Mouse (Mus musculus) embryonic facial prominence, embryonic 13.5 days (tissue): ENCODE data around the gene Bcam. TPM values are rescaled to one million over a fixed set of nuclear protein-coding genes. Genes with fewer than 3 reads are reported as not detected.

ENCODE experiments used
- ATAC-seq: fragments of 200-750 bp; cut with Nextera tagmentation; 2 replicates; pipeline ENCODE4 v1.8.0; 2017; ENCODE audit warnings: low read depth; ENCODE audit not compliant: insufficient number of reproducible peaks, insufficient read depth, low FRiP score, low TSS enrichment
- H3K27ac ChIP-seq: fragments of 300-500 bp; sonication (generic); 2 replicates; pipeline ENCODE4 v1.5.1; 2015; ENCODE audit warnings: moderate library complexity, mild to moderate bottlenecking, inconsistent platforms
- H3K27me3 ChIP-seq: fragments of 300-500 bp; sonication (generic); 2 replicates; pipeline ENCODE4 v1.6.1; 2015; ENCODE audit warnings: mild to moderate bottlenecking, inconsistent platforms
- H3K36me3 ChIP-seq: fragments of 300-500 bp; sonication (generic); 2 replicates; pipeline ENCODE4 v1.6.1; 2015; ENCODE audit warnings: mild to moderate bottlenecking, inconsistent platforms
- H3K4me1 ChIP-seq: fragments of 300-500 bp; sonication (generic); 2 replicates; pipeline ENCODE4 v1.6.1; 2015; ENCODE audit warnings: inconsistent platforms
- H3K4me2 ChIP-seq: fragments of 300-500 bp; sonication (generic); 2 replicates; pipeline ENCODE4 v1.6.1; 2015; ENCODE audit warnings: moderate library complexity, mild to moderate bottlenecking, inconsistent platforms
- H3K4me3 ChIP-seq: fragments of 300-500 bp; sonication (generic); 2 replicates; pipeline ENCODE4 v1.5.1; 2015; ENCODE audit warnings: mild to moderate bottlenecking, inconsistent platforms
- H3K9ac ChIP-seq: fragments of 300-500 bp; sonication (generic); 2 replicates; pipeline ENCODE4 v1.6.1; 2015; ENCODE audit warnings: mild to moderate bottlenecking, inconsistent platforms
- H3K9me3 ChIP-seq: fragments of 300-500 bp; sonication (generic); 2 replicates; pipeline ENCODE4 v1.6.1; 2016; ENCODE audit warnings: inconsistent platforms
- WGBS: fragments of 180-500 bp; shearing (Covaris S2); methylation state at CpG from one replicate; pipeline ENCODE4 v1.1.7; 2015; ENCODE audit warnings: mixed read lengths; 5-methylcytosine and 5-hydroxymethylcytosine counted together
- polyA plus RNA-seq: library from polyadenylated mRNA; unstranded; fragments of >200 nt; fragmentation: Nextera tagmentation; extraction: Ambion mirVana; gene quantifications from 2 replicates; pipeline ENCODE4 v1.2.1, GENCODE M21; 2015

Gene Bcam
- polyA plus RNA-seq, 1 experiment from 2014 or later, result 116 TPM

DNA sequence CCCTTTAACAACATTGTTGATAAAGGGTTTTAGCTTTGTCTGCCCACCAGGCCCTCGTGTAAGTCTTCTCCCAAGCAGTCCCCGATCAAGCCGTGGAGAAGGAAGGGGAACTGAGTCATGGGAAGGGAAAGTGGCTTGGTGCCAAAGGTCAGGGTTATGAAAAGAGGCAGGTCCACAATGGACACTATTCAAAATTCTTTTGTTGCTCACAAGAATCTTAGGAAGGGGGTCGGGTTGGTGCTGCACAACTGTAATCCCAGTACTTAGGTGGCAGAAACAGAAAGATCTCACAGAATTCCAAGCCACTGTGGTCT, 19.8 kb downstream of the Bcam start:
- no peak for ATAC-seq
- Histone ChIP-seq H3K9me3 (no peaks in the 10 kb centered on the region), H3K27ac (0 out of 2 replicates have a peak overlapping the region, but pooled peaks have one; percentile 78), H3K9ac (no peak overlapping the region), H3K36me3 (peaks cover 5% of the 10 kb centered on the region; the same call in 1 of the 2 replicates), H3K27me3 (no peaks in the 10 kb centered on the region), H3K4me2 (peak overlapping the region; percentile 82; the same call in 1 of the 2 replicates), H3K4me3 (no peak overlapping the region), H3K4me1 (peaks cover 31% of the 10 kb centered on the region)
- WGBS, result 54% methylated on average over 4 of the region's 4 CpGs

DNA sequence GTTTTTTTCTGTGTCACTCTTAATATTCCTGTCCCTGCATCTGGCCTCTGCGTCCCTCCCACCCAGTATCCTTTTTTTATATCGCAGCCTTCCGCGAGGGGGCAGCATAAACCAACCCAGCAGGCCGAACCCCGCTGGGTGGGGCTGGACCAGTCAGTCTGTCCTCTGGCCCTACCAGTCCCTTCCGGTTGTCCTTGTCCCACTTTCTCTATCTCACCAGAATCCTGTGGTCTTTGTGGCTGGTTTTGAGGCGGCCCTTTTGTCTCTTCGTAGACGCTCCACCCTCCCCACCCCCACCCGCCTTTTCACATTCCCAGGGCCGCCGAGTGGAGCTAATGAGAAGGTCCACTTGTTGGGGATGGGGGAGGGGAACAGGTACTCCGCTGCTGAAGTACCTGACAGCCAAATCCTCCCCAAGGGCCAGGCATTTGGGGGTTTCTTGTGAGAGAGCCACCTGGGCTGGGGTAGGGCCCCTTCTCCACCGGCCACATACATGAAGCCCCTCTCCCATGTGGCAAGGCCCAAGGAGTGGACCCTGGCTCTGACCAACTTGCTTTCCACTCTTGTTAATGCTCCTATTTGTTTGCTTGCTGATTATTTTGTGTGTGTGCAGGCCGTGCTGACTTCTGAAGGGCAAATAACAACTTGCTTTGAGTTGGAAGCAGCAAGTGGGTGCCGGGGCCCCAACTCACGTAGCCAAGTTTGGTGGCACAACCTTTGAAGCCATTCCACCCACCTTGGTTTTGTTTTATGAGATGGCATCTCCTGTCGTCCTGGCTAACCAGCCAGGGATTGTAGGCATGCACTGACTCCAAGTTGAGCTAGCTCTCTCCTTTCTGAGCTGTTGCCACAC, 20.4 kb downstream of the Bcam start, which contains the start of gene Nectin2:
Nectin2 (minus strand) TSS at position 267 of the 853 bp plus-strand sequence.
- H3K9ac ChIP-seq, result peak within 1 kb of the TSS; percentile 93
- H3K36me3 ChIP-seq, result no peaks in the 10 kb centered on the region
- H3K27me3 ChIP-seq, result no peaks in the 10 kb centered on the region
- H3K4me2 ChIP-seq, result peak within 1 kb of the TSS; percentile 82
- WGBS, result 17% methylated on average over 19 of the region's 19 CpGs
- ATAC-seq, result peak; percentile 52
- peak within 1 kb of the TSS; percentile 89 for H3K4me3 ChIP-seq
- H3K9me3 ChIP-seq, result no peaks in the 10 kb centered on the region
- peaks cover 29% of the 10 kb centered on the region for H3K4me1 ChIP-seq
- peak within 1 kb of the TSS; percentile 92 for H3K27ac ChIP-seq

DNA sequence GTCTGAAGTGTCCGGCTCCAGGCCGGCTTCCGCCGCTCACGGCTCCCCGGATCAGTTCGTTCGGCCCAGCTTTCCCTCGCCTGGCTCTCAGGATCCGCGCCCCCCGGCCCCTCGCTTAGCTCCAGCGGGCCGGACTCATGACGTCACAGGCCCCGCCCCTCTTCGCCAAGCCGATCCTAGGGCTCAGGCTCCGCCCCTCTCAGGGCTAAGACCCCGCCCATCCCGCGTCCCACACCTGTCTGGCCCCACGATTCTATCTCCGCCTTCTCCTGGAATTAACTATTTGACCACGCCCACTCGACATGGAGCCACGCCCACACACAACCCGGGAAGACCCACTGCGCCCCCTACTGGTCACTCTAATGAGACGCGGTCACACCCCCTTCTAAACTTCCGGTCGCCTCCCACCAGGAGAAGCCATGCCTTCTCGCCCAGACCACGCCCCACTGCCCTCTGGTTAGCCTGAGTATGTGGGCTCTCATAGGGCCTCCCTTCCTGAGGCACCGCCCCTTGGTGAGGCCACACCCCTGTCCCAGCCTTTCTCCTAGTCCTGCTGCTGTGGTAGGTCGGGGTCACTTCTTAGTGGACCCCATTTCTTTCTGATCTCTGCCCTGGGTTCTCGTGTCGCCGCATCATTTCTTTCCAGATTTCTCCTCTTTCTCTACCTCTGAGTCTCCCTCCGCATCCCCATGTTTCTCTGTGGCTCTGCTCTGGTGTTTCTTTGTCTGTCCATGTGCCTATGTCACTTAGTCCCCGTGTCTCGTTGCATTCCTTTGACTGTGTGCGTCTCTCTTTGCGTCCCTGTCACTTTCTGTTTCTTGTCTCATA, 21.2 kb downstream of the Bcam start:
- Histone ChIP-seq H3K27me3 (no peaks in the 10 kb centered on the region), H3K4me2 (peak overlapping the region; percentile 82), H3K4me3 (peak overlapping the region; percentile 89), H3K27ac (peak overlapping the region; percentile 92), H3K36me3 (peaks cover 8% of the 10 kb centered on the region), H3K4me1 (peaks cover 37% of the 10 kb centered on the region), H3K9me3 (no peaks in the 10 kb centered on the region), H3K9ac (peak overlapping the region; percentile 93)
- under 1% methylated on average over 44 of the region's 46 CpGs for WGBS
- ATAC-seq, result peak; percentile 93

- Histone ChIP-seq H3K4me1 (peaks cover 36% of the 10 kb centered on the region), H3K9ac (peak overlapping the region; percentile 93), H3K4me2 (peak overlapping the region; percentile 82), H3K27ac (peak overlapping the region; percentile 92), H3K36me3 (peaks cover 17% of the 10 kb centered on the region), H3K27me3 (no peaks in the 10 kb centered on the region), H3K4me3 (peak overlapping the region; percentile 89), H3K9me3 (no peaks in the 10 kb centered on the region)
- under 1% methylated on average over 32 of the region's 32 CpGs for WGBS
- 0 out of 2 replicates have a peak, but pooled peaks have one; percentile 3 for ATAC-seq
These were observed 22.3 kb downstream of the Bcam start for GRCm38 (mm10) chr7:19748219-19749195.

DNA sequence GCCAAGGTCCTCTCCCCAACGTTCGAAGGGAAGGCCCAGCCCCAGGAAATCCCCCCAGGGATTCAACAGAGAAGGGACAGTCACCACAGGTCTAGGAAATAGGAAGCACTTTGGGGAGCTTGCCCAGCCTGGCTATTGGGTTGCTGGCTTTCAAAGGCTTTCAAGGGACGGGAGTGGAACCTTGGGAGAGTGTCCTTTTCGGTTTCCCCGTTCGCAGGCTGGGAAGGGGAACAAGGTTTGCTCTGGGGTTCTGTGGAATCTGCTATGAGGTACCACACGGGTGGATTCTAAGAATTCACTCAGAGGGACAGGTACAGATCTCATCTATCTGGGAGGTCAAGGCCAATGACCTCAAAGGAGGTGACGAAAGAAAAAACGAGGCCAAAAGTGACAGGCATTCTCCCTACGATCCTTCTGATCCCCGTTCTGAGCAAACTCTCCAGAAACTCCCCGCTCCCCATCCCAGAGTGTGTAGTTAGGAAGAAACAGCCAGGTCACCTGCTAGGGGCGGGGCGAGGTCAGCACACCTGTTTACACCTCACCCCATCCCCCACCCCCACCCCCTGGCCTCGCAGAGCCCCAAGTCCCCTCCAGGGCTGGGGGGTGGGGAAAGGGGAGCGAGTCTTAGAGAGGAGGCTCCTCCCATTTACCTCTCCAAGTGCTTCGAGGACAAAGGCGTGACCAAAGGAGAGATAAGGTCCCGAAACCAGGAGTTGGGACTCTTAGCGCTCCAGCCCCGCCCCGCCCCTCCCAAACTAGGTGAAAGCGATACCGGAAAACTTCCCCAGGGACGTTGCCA, 23.2 kb downstream of the Bcam start:
- peaks cover 36% of the 10 kb centered on the region for H3K4me1 ChIP-seq
- no peaks in the 10 kb centered on the region for H3K27me3 ChIP-seq
- ATAC-seq, result no peak
- peak overlapping the region; percentile 92 for H3K27ac ChIP-seq
- peak overlapping the region; percentile 93 for H3K9ac ChIP-seq
- H3K4me2 ChIP-seq, result peak overlapping the region; percentile 82
- peak overlapping the region; percentile 89 for H3K4me3 ChIP-seq
- 3% methylated on average over 25 of the region's 25 CpGs for whole genome bisulfite sequencing
- peaks cover 23% of the 10 kb centered on the region for H3K36me3 ChIP-seq
- H3K9me3 ChIP-seq, result no peaks in the 10 kb centered on the region

DNA sequence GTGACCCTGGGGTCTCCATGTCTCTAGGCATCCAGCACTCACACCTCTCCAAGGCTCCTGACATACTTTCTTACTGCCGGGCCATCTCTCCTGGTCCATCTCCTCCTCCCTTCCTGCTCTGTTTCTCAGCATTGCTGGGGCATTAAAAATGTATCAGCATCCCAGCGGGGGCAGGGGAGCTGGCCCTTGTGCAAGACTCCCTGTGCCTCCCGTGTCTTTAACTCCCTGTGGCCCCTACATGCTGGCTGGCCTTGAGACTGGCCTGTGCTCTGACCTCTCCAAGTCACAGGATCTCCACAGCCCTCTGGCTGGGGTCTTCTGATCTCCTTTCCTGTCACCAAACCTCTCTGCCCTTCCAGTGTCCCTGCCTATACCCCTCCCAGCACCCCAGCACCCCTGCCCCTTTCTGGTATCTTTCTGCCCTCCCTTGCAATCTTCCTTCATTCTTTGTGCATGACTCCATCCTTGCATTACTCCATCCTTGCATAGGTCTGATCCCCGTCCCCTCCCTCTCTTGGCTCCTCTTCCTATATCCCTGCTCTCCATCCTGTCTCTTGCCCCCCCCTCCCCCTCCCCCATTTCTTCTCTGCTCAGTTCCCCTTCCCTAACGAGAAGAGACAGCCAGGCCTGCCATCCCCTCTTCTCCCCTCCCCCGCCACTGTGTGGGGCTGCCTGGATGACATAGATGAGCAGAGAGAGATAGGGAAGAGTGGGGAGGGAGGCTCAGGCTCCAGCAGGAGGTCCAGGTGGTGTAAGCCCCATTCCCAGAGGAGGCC, 24.2 kb downstream of the Bcam start:
- 0 out of 2 replicates have a peak overlapping the region, but pooled peaks have one; percentile 92 for H3K27ac ChIP-seq
- H3K4me2 ChIP-seq, result peak overlapping the region; percentile 82
- no peaks in the 10 kb centered on the region for H3K27me3 ChIP-seq
- peak overlapping the region; percentile 89 for H3K4me3 ChIP-seq
- peaks cover 43% of the 10 kb centered on the region for H3K4me1 ChIP-seq
- H3K9ac ChIP-seq, result peak overlapping the region; percentile 93
- ATAC-seq, result no peak
- H3K36me3 ChIP-seq, result peaks cover 29% of the 10 kb centered on the region
- no peaks in the 10 kb centered on the region for H3K9me3 ChIP-seq
- WGBS, result 26% methylated on average over 6 of the region's 6 CpGs

DNA sequence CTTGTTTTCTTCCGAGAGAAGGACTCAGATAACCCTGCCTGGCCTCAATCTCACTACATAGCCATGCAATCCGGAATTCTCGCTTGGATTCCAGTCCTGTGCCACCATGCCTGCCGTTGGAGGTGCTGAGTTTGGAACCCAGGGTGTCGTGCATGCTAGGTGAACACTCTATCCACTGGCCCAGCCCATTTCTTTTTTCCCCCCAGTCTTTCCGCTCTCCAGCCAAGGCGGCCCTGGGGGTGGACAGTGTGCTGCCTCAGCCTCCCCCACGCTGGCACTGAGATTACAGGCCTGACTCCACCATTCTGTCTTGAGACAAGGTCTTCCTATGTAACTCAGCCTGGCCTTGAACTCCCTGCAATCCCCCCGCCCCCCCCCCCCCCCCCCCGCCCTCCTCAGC, 24.8 kb downstream of the Bcam start:
- Histone ChIP-seq H3K27ac (no peak overlapping the region), H3K4me3 (no peak overlapping the region), H3K36me3 (peaks cover 35% of the 10 kb centered on the region), H3K4me2 (no peak overlapping the region), H3K9me3 (no peaks in the 10 kb centered on the region), H3K9ac (no peak overlapping the region), H3K27me3 (no peaks in the 10 kb centered on the region), H3K4me1 (peaks cover 49% of the 10 kb centered on the region)
- no peak for ATAC-seq
- WGBS, result 86% methylated on average over 8 of the region's 10 CpGs

DNA sequence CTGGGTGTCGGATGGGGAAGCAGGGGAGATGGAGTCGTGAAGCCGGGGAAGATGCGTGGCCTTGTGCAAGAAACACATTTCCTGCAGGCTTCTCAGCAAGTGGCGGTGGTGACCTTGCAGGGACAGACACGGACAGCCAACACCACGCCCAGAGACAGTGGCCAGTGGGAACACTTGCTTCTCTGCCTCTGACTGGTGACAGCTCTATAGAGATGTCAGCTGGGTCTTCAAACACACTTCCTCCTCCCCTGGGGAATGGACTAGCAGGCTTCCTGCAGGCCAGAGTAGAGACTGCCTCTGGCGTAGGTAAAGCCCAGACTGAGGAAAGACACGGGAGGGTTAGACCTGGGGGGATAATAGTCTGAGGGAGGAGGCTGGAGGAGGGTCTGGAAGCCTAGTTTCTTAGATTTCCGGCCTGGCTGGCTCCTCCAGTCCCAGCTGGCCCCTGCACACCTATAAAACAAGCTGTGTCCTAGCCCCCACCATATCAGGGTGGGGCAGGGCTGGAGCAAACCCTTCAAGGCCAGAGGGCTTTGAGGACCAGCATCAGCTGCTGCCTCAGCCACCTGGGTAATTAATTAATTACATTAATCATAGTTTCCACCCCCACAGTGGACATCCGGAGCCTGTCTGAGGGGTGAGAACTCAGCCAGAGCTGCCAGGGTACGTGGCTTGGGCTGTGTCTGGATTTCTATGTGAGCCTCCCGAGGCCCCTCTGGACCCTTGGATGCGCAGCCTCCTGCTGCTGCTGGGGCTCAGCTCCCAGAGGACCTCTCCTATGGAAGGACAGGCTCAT, 26.0 kb downstream of the Bcam start:
- peak overlapping the region; percentile 16; the same call in 1 of the 2 replicates for H3K27ac ChIP-seq
- no peaks in the 10 kb centered on the region for H3K27me3 ChIP-seq
- no peaks in the 10 kb centered on the region for H3K9me3 ChIP-seq
- peaks cover 46% of the 10 kb centered on the region for H3K36me3 ChIP-seq
- H3K9ac ChIP-seq, result no peak overlapping the region
- H3K4me3 ChIP-seq, result no peak overlapping the region
- 67% methylated on average over 14 of the region's 14 CpGs for WGBS
- no peak overlapping the region for H3K4me2 ChIP-seq
- no peak for ATAC-seq
- H3K4me1 ChIP-seq, result peaks cover 44% of the 10 kb centered on the region

DNA sequence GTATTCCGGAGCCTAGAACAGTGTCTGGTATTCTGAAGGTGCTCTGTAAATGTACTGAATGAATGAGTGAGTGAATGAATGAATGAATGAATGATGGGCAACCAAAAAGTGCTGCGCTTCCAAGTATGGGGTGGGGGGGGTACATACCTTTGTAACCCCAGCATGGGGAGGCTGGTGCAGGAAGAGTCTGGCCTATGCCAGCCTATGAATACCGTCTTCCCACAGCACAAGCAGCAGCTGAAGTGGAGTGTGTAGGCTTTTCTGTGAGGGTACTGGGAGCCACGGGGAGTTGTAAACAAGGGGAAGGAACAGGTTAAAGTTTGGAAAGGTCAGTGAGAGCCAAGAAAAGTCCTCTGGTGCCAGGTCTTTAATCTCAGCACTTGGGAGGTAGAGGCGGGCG, 27.0 kb downstream of the Bcam start:
- Histone ChIP-seq H3K4me1 (peaks cover 44% of the 10 kb centered on the region), H3K27me3 (no peaks in the 10 kb centered on the region), H3K4me2 (no peak overlapping the region), H3K9ac (no peak overlapping the region), H3K9me3 (no peaks in the 10 kb centered on the region), H3K27ac (no peak overlapping the region), H3K4me3 (no peak overlapping the region), H3K36me3 (peaks cover 54% of the 10 kb centered on the region)
- ATAC-seq, result no peak
- WGBS, result 87% methylated on average over 6 of the region's 6 CpGs
